In the genomic region with DNA sequence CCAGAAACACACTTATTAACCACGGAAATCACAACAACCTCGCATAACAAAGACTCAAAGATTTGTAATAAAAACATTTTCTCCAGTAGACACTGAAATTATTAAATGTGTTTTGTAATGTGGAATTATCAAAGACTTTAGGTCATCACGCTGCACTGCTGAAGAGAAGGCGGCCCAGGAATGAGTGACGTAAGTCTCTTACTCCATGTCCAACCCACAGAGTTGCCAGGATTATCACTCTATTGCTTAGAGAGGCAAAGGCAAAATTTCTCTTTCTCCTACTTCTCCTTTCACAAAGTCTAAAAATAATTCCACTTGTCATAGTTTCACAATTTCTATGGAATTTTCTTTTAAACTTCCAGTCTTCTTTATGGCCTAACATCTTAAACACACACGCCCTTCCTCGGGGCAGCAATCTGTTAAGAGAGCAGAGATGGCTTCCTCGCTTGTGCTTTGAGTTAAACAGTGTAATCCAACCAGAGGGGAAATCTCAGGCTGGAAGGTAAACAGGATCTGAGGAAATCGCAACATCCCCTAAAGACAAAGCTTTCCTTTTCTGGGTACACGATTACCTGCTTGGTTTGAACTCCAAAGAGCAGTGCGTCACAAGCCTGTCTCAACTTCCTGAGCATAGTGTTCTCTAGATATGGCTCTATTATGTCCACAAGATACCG, we compare ENCODE assay signal across 7 mouse cellular contexts.
DNase-seq lines count a peak whose midpoint lies in the region; ATAC-seq and TF ChIP-seq lines count a peak whose summit lies in the region.

No protein-coding gene starts in this region.

- WGBS in midbrain, postnatal 0 days: 89% methylated on average over 12 of the region's 12 CpGs
- WGBS in midbrain, embryonic 11.5 days: 91% methylated on average over 12 of the region's 12 CpGs
- WGBS in liver, embryonic 11.5 days: 70% methylated on average over 12 of the region's 12 CpGs
- 69% methylated on average over 12 of the region's 12 CpGs for WGBS in stomach, embryonic 15.5 days

- DNase-seq in midbrain, postnatal 0 days (ENCODE audit: low spot score): no peak
- DNase-seq in midbrain, embryonic 11.5 days (ENCODE audit: low spot score, missing footprints): no peak
- DNase-seq in heart, adult 8-10 months (ENCODE audit: low spot score): peak; percentile 83
- DNase-seq in liver, embryonic 11.5 days (ENCODE audit: low spot score): no peak
- DNase-seq in right cerebral cortex, postnatal 10 days (ENCODE audit: low spot score in 2 of 2): no peak
- no peak for DNase-seq in urinary bladder, postnatal 10 days (ENCODE audit: low spot score)

- no peaks in the 10 kb centered on the region for H3K9me3 ChIP-seq in midbrain, postnatal 0 days (ENCODE audit: low read length)
- no peaks in the 10 kb centered on the region for H3K9me3 ChIP-seq in midbrain, embryonic 11.5 days (ENCODE audit: control insufficient read depth, low read length)
- H3K9me3 ChIP-seq in liver, embryonic 11.5 days (ENCODE audit: control insufficient read depth, low read length): no peaks in the 10 kb centered on the region
- no peaks in the 10 kb centered on the region for H3K9me3 ChIP-seq in stomach, embryonic 15.5 days

- H3K4me2 ChIP-seq in midbrain, postnatal 0 days (ENCODE audit: low read depth, low read length, poor library complexity, severe bottlenecking): no peak overlapping the region
- no peak overlapping the region for H3K4me2 ChIP-seq in midbrain, embryonic 11.5 days
- peak overlapping the region; percentile 62 for H3K4me2 ChIP-seq in liver, embryonic 11.5 days
- H3K4me2 ChIP-seq in stomach, embryonic 15.5 days: no peak overlapping the region

- no peak for ATAC-seq in midbrain, postnatal 0 days (ENCODE audit: low FRiP score)
- ATAC-seq in midbrain, embryonic 11.5 days (ENCODE audit: low FRiP score): no peak
- ATAC-seq in liver, embryonic 11.5 days (replicated peaks; ENCODE audit: low FRiP score): no peak
- no peak for ATAC-seq in stomach, embryonic 15.5 days (ENCODE audit: insufficient read depth, low FRiP score, low read depth)

- no peaks in the 10 kb centered on the region for H3K4me1 ChIP-seq in midbrain, postnatal 0 days (ENCODE audit: insufficient read depth, low read length)
- H3K4me1 ChIP-seq in midbrain, embryonic 11.5 days (ENCODE audit: control insufficient read depth, insufficient read depth, low read length): no peaks in the 10 kb centered on the region
- H3K4me1 ChIP-seq in liver, embryonic 11.5 days (replicated peaks; ENCODE audit: control insufficient read depth, insufficient read depth, low read length): peaks cover 51% of the 10 kb centered on the region
- peaks cover 10% of the 10 kb centered on the region for H3K4me1 ChIP-seq in stomach, embryonic 15.5 days

- H3K4me3 ChIP-seq in midbrain, postnatal 0 days (ENCODE audit: low read depth, low read length): no peak overlapping the region
- H3K4me3 ChIP-seq in midbrain, embryonic 11.5 days (ENCODE audit: low read depth, low read length): no peak overlapping the region
- H3K4me3 ChIP-seq in liver, embryonic 11.5 days (ENCODE audit: low read depth, low read length): peak overlapping the region; percentile 13; the same call in 1 of the 2 replicates
- H3K4me3 ChIP-seq in stomach, embryonic 15.5 days (replicated peaks): no peak overlapping the region

- peak overlapping the region; percentile 9; the same call in 1 of the 2 replicates for H3K27ac ChIP-seq in midbrain, postnatal 0 days (ENCODE audit: low read depth, low read length)
- H3K27ac ChIP-seq in midbrain, embryonic 11.5 days (ENCODE audit: low read depth, low read length): no peak overlapping the region
- H3K27ac ChIP-seq in liver, embryonic 11.5 days (ENCODE audit: low read depth, low read length): peak overlapping the region; percentile 90
- H3K27ac ChIP-seq in stomach, embryonic 15.5 days: peak overlapping the region; percentile 28; the same call in 1 of the 2 replicates

- H3K27me3 ChIP-seq in midbrain, postnatal 0 days (ENCODE audit: insufficient read depth, low read length): no peaks in the 10 kb centered on the region
- no peaks in the 10 kb centered on the region for H3K27me3 ChIP-seq in midbrain, embryonic 11.5 days (ENCODE audit: control insufficient read depth, insufficient read depth, low read length)
- no peaks in the 10 kb centered on the region for H3K27me3 ChIP-seq in liver, embryonic 11.5 days (replicated peaks; ENCODE audit: control insufficient read depth, insufficient read depth, low read length)
- H3K27me3 ChIP-seq in stomach, embryonic 15.5 days (replicated peaks): no peaks in the 10 kb centered on the region

- H3K9ac ChIP-seq in midbrain, postnatal 0 days (replicated peaks; ENCODE audit: low read length, poor library complexity, severe bottlenecking): no peak overlapping the region
- H3K9ac ChIP-seq in midbrain, embryonic 11.5 days (ENCODE audit: low read length): no peak overlapping the region
- peak overlapping the region; percentile 42; the same call in 1 of the 2 replicates for H3K9ac ChIP-seq in liver, embryonic 11.5 days (ENCODE audit: low read depth, low read length)
- no peak overlapping the region for H3K9ac ChIP-seq in stomach, embryonic 15.5 days

- H3K36me3 ChIP-seq in midbrain, postnatal 0 days (ENCODE audit: insufficient read depth, low read length): no peaks in the 10 kb centered on the region
- H3K36me3 ChIP-seq in midbrain, embryonic 11.5 days (ENCODE audit: control insufficient read depth, insufficient read depth, low read length): no peaks in the 10 kb centered on the region
- H3K36me3 ChIP-seq in liver, embryonic 11.5 days (ENCODE audit: control insufficient read depth, insufficient read depth, low read length): no peaks in the 10 kb centered on the region
- H3K36me3 ChIP-seq in stomach, embryonic 15.5 days: no peaks in the 10 kb centered on the region

- no peak for TF ChIP-seq CTCF in midbrain, postnatal 0 days (IDR thresholded peaks at IDR 0.05)
